Mouse (Mus musculus) embryonic facial prominence, embryonic 14.5 days (tissue): ENCODE data around the gene Ncor2. TPM values are rescaled to one million over a fixed set of nuclear protein-coding genes. Genes with fewer than 3 reads are reported as not detected.
A peak's percentile ranks its signal among the peaks of the same experiment; 100 is the strongest.

Experiments used
- ATAC-seq: fragments of 200-750 bp; cut with Nextera tagmentation; 2 replicates; pipeline ENCODE4 v1.8.0; 2017; ENCODE audit warnings: low read depth, moderate number of reproducible peaks, moderate TSS enrichment
- DNase-seq: peaks from one replicate; pipeline ENCODE4 v3.0.0-alpha.2; 2015; ENCODE audit warnings: low spot score
- H3K27ac ChIP-seq: fragments of 300-500 bp; sonication (generic); replicated peaks from 2 replicates; pipeline ENCODE4 v1.5.1; 2014; ENCODE audit warnings: low read depth, mild to moderate bottlenecking, low read length, moderate library complexity
- H3K27me3 ChIP-seq: fragments of 300-500 bp; sonication (generic); replicated peaks from 2 replicates; pipeline ENCODE4 v1.6.1; 2014; ENCODE audit warnings: low read length; ENCODE audit not compliant: control insufficient read depth, insufficient read depth
- H3K36me3 ChIP-seq: fragments of 300-500 bp; sonication (generic); 2 replicates; pipeline ENCODE4 v1.6.1; 2014; ENCODE audit warnings: low read length, mixed read lengths; ENCODE audit not compliant: control insufficient read depth, insufficient read depth
- H3K4me1 ChIP-seq: fragments of 300-500 bp; sonication (generic); 2 replicates; pipeline ENCODE4 v1.6.1; 2014; ENCODE audit warnings: antibody characterized with exemption, low read length; ENCODE audit not compliant: control insufficient read depth, insufficient read depth
- H3K4me2 ChIP-seq: fragments of 300-500 bp; sonication (generic); 2 replicates; pipeline ENCODE4 v1.6.1; 2014; ENCODE audit warnings: low read depth, mild to moderate bottlenecking, low read length, moderate library complexity, mixed read lengths
- H3K4me3 ChIP-seq: fragments of 300-500 bp; sonication (generic); 2 replicates; pipeline ENCODE4 v1.5.1; 2014; ENCODE audit warnings: low read depth, mild to moderate bottlenecking, low read length
- H3K9ac ChIP-seq: fragments of 300-500 bp; sonication (generic); 2 replicates; pipeline ENCODE4 v1.6.1; 2014; ENCODE audit warnings: low read depth, mild to moderate bottlenecking, low read length, moderate library complexity, mixed read lengths
- H3K9me3 ChIP-seq: fragments of 300-500 bp; sonication (generic); 2 replicates; pipeline ENCODE4 v1.6.1; 2016; ENCODE audit warnings: low read length; ENCODE audit not compliant: control insufficient read depth
- WGBS: fragments of 180-500 bp; shearing (Covaris S2); extraction: QIAGEN DNeasy Blood & Tissue Kit; methylation state at CpG from one replicate; pipeline ENCODE4 v1.1.7; 2014; 5-methylcytosine and 5-hydroxymethylcytosine counted together
- polyA plus RNA-seq: library from polyadenylated mRNA; unstranded; fragments of >200 nt; fragmentation: Nextera tagmentation; extraction: Ambion mirVana; gene quantifications from 2 replicates; pipeline ENCODE4 v1.2.1, GENCODE M21; 2014

The Ncor2 gene
- polyA plus RNA-seq, 1 experiment from 2014 or later = 37.3 TPM

DNA sequence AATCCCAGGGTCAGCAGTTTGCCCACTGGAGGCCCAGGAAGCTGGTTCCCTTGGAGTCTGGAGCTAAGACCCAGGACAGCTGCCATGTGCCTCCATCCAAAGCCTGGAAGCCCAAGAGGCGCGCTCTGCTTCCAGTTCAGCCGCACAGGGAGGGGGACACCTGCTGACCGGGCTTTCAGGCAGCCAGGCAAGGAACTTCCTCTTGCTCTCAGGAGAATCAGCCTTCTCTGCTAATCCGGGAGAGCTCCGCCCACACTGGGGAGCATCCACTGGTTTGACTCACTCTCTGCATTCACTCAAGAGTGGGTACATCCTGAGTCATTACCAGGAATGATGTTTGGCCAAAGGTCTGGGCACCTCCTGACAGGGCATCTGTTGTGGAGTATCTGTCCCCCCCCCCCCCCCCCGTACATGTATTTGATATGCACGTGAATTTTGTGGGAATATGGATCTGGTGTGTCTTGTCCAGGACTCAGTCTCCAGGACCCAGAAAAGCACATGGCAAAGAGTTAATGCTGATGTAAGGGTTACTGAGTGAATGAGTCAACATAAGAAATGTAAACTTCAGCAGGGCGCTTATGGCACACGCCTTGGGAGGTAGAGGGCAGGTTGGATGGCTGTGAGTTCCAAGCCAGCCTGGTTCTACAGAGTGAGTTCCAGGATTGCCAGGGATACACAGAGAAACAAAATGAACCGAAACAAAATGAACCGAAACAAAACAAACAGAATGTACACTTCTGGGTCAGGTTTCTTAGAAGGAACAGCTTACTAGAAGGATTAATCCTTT is 10.0 kb upstream of the Ncor2 start:
- DNase-seq = peak; percentile 73
- WGBS = 26% methylated on average over 12 of the region's 12 CpGs
- ATAC-seq = peak; percentile 35

DNA sequence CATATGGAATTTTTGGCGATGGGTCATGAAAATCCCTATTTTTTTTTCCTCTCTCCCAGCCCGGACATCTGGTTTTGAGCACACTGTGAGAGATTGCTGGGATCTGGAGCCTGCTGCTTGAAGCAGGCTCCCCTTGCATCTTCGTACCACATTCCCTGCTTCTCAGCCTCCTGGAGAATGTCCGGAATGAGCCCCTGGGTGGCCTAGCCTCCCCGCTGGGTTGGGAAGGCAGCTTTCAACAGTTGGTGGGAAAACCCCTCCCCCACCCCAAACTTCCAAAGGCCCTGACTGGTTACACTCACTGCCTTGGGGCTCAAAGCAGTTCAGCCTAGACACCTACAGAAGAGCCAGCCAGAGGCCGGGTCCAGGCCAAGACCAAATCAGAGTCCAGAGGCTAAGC is 5.8 kb upstream of the Ncor2 start:
- DNase-seq = peak; percentile 93
- no peak overlapping the region for H3K4me3 ChIP-seq
- peak overlapping the region; percentile 91 for H3K27ac ChIP-seq
- peak overlapping the region; percentile 9; the same call in 1 of the 2 replicates for H3K9ac ChIP-seq
- H3K4me2 ChIP-seq = peak overlapping the region; percentile 2; the same call in 1 of the 2 replicates
- H3K36me3 ChIP-seq = no peaks in the 10 kb centered on the region
- WGBS = 8% methylated on average over 6 of the region's 6 CpGs
- peak; percentile 79 for ATAC-seq
- H3K27me3 ChIP-seq = no peaks in the 10 kb centered on the region
- H3K9me3 ChIP-seq = no peaks in the 10 kb centered on the region
- peaks cover 25% of the 10 kb centered on the region for H3K4me1 ChIP-seq

More for the DNA sequence above, 10.0 kb upstream of the Ncor2 start:
- Histone ChIP-seq H3K9ac (no peak overlapping the region), H3K27ac (no peak overlapping the region), H3K4me2 (no peak overlapping the region), H3K36me3 (no peaks in the 10 kb centered on the region), H3K4me1 (peaks cover 11% of the 10 kb centered on the region), H3K9me3 (no peaks in the 10 kb centered on the region), H3K27me3 (no peaks in the 10 kb centered on the region), H3K4me3 (no peak overlapping the region)

DNA sequence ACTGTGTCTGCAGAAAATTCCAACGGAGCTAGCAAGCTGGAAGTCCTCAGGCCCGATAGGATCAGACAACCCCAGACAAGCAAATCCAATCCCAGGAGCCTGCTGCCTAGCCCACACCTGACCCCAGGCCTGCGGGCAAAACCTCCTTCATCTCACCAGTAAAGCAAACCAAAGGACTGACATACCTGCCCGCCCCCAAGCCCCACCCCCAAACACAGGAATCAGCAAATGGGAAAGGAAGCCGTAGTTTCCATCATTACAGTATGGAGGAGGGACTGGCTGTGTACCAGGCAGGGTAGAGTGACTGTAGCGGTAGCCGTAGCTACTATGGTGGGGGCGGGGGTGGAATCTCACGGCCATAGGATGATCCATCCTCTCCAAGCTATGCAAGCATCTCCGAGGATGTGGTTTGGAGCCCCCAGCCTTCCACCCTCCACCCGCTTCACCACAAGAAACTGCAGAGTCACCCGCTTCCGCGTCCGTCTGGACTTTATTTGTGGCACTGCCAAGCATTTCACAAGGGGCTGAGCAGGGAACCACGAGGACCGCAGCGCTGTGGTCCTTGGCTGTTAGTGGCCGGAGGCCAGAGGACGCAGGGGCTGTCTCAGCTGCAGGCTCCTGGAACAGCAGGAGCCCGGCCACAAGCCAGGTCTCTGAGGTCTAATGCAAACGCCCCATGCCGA is 4.4 kb upstream of the Ncor2 start:
- 0 out of 2 replicates have a peak, but pooled peaks have one; percentile 5 for ATAC-seq
- no peaks in the 10 kb centered on the region for H3K9me3 ChIP-seq

DNA sequence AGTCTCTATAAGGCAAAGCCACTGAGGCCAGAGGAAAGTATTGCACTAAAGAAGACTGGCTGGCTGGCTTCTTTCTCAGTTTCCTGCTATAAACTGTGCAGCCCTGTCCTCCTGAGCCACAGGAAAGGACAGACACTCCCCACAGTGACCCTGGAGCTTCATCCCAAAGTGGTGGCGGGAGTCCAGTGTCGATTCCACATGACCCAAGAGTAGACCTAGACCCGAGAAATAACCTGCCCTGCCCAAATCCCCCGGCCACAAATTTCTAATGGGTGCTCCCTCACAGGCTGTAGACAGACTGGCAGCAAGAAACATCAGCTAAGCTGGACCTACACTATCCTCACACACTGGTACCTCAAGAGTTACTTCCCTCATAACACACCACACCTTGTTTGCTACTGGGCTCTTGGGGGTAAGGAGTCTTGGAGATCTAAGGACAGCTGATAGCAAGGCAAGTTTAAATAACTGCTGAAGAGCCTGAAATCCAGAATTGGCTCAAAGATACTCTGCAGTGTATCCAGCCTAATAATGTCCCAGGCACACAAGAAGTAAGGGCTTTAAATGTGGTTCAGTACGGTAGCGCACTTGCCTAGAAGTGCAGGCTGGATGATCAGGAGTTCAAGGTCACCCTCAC is 1.7 kb upstream of the Ncor2 start:
- no peak overlapping the region for H3K9ac ChIP-seq
- peaks cover 39% of the 10 kb centered on the region for H3K4me1 ChIP-seq
- peak overlapping the region; percentile 95 for H3K27ac ChIP-seq
- no peak overlapping the region for H3K4me2 ChIP-seq
- no peaks in the 10 kb centered on the region for H3K36me3 ChIP-seq
- WGBS = 75% methylated on average over 6 of the region's 6 CpGs
- no peak overlapping the region for H3K4me3 ChIP-seq
- ATAC-seq (no peak), DNase-seq (no peak)
- no peaks in the 10 kb centered on the region for H3K9me3 ChIP-seq
- H3K27me3 ChIP-seq = no peaks in the 10 kb centered on the region

More for the DNA sequence above, 4.4 kb upstream of the Ncor2 start:
- Histone ChIP-seq H3K4me1 (peaks cover 29% of the 10 kb centered on the region), H3K27me3 (no peaks in the 10 kb centered on the region), H3K4me3 (no peak overlapping the region), H3K36me3 (no peaks in the 10 kb centered on the region), H3K9ac (peak overlapping the region; percentile 32; the same call in 1 of the 2 replicates), H3K27ac (peak overlapping the region; percentile 91), H3K4me2 (peak overlapping the region; percentile 35)
- 16% methylated on average over 21 of the region's 23 CpGs for WGBS
- peak; percentile 85 for DNase-seq

DNA sequence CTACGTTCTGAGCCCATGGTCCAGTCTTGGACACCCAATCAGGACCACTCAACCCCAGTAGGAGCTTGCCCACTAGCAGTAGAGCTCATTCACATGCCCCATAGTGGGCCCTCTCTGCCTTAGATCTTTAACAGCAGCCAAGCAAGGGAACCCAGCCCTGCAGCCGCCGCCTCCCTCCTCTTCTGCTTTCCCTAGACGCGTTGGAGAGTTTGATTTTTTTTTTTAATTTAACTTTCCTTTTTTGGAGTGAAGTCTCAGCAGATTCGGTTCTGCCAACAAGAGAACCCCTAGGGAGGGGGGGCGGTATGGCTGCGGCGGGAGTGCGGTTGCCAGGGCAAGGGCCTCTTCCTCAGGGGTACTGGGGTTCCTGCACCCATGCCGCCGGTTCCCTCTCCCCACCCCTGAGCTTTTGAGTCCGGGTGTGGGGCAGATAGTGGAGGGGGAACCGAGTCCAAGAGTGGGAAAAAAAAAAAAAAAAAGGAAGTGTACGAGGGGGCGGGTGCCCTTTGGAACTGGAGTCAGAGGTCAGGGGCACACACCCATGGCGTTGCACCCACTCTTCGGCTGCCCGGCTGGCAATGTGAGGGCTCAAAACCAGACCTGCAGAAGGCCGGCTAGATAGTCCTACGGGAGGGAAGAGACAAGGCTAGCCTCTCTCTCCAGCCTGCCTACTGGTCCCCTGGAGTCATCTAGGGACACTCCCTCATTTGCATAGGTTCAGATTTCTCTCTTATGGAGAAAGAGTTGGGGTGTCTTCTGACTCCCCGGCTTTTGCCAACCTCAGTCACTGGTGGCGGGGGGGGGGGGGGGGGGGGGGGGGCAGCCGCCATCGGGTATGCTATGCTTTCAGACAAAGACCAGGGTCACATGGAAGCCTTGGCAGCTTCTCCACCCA is 963 bp upstream of the Ncor2 start:
- H3K36me3 ChIP-seq = no peaks in the 10 kb centered on the region
- ATAC-seq = peak; percentile 31
- H3K4me2 ChIP-seq = peak overlapping the region; percentile 76
- no peaks in the 10 kb centered on the region for H3K27me3 ChIP-seq
- peak overlapping the region; percentile 95 for H3K27ac ChIP-seq
- H3K9ac ChIP-seq = peak overlapping the region; percentile 60
- peaks cover 41% of the 10 kb centered on the region for H3K4me1 ChIP-seq
- under 1% methylated on average over 18 of the region's 25 CpGs for WGBS
- no peak for DNase-seq
- no peaks in the 10 kb centered on the region for H3K9me3 ChIP-seq
- peak overlapping the region; percentile 87 for H3K4me3 ChIP-seq

DNA sequence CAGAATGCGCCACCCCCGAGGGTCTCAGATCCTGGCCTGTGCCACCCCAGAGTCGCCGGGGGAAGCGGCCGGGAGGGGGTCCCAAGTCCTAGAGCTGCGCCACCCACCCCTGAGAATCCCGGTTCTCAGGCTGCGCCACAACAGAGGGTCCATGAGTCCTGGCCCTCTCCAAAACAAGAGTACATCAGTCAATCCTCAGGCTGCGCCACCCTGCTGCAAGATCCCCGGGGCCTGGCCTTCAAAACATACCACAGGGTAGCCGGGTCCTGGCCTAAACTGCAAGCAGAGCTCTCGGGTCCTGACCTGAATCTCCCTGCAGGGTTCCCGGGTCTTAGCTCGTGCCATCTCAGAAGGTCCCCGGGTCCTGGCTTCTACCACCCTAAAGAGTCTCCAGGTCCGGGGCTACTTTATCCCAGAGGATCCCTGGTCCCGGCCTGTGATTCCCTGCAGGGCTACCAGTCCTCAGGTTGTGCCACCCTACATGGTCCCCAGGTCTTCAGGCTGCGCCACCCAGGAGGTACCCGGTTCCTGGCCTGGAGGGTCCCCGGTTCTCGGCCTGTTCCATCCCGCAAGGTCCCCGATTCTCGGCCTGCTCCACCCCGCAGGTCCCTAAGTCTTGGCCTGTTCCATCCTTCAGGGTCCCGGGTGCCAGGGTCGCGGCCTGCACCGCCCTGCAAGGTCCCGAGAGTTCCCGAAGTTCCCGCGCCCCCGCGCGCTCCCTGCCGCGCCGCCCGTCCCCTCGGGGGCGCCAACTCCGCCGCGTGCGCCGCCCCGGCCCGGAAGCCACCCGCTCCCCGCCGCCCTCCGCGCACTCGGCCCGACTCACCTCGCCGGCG is 630 bp downstream of the Ncor2 start:
- Histone ChIP-seq H3K36me3 (no peaks in the 10 kb centered on the region), H3K9ac (peak overlapping the region; percentile 92), H3K4me2 (peak overlapping the region; percentile 76), H3K27ac (peak overlapping the region; percentile 95), H3K27me3 (no peaks in the 10 kb centered on the region), H3K4me3 (peak overlapping the region; percentile 87), H3K4me1 (peaks cover 37% of the 10 kb centered on the region), H3K9me3 (no peaks in the 10 kb centered on the region)
- peak; percentile 50 for DNase-seq
- peak; percentile 24 for ATAC-seq
- WGBS = under 1% methylated on average over 56 of the region's 60 CpGs

DNA sequence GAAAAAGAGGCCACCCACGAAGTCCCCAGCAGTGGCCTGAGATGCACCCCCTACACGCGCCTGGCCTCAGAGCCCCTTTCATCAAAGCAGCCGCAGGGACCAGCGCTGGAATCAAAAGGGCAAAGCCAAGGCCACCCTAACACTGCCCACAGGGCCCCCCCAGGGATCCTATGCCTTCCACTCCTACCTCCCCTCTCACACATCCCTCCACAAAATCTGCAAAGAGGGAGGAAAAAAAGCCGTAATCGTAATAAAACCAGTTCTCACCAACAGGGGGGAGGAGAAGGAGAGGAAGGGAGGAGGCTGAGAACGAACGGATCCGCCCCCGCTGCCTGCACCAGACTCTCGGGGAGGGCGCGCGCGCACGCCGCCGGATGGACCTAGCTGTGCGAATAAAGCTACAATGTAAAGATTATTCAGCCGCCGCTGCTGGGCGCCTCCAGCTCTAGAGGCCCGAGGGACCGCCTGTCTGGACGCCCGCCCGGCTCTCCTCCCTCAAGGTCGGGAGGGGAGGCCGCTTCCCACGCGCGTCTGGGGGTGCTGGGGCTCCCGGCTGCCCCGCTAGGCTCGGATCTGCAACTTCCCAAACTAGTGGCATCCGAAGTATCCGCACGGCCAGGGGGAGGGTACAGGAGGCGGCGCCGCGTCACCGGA is 1.4 kb downstream of the Ncor2 start:
- DNase-seq = peak; percentile 94
- Histone ChIP-seq H3K27ac (peak overlapping the region; percentile 95), H3K36me3 (no peaks in the 10 kb centered on the region), H3K4me1 (peaks cover 37% of the 10 kb centered on the region), H3K4me3 (peak overlapping the region; percentile 87), H3K27me3 (no peaks in the 10 kb centered on the region), H3K4me2 (peak overlapping the region; percentile 76), H3K9me3 (no peaks in the 10 kb centered on the region), H3K9ac (peak overlapping the region; percentile 92)
- peak; percentile 34 for ATAC-seq
- WGBS = under 1% methylated on average over 24 of the region's 44 CpGs
